Mouse (Mus musculus): ENCODE measurements around the gene Mipep. TPM values are rescaled to one million over a fixed set of nuclear protein-coding genes. Genes with fewer than 3 reads are reported as not detected.

Gene Mipep
- 10 to 100 TPM; 53.9 to 58.4 TPM for total RNA-seq (2021)

DNA sequence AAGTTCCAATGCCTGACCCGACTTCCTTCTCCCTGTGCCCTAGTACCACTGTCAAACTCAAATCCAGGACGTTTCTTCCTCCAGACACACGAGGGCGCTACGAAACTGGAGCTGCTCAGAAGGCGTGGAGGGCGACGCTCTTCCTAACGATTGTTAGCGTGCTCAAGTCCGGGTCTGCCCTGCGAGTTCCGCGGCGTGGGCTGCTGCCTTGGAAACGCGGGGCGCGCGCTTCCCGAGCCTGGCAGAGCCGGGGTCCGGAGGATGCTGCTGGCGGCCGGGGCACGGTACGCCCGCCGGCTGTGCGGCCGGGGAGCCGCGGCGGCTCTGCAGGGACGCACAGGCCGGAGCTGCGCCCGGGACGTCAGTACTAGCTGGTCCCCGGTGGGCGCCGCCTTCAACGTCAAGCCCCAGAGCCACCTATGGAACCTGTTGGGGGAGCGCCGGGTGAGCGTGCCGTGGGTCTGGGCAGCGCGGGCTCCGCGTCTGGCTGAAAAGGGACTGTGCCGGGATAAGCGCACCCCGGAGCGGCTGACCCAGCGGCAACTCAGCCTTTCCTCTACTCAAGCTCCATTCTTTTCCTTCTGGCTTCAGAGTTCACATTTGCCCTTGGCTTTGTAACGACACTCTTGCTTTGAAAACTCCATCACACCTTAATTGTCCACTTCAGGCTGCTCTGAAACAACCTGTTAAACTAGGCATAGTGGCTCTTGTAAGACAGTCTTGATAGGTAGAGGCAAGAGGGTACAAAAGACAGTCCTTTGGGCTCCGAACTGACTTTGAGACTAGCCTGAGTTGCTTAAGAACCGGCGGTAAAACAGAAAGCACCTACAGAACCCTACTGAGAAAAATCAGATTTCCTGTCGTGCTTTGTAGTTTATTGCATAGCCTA lies at the start of gene Mipep:
Gene Mipep, plus strand, starts transcription at position 147 of the 889 bp plus-strand sequence.
- intact Hi-C loops (cut with DNase I), result no loop called here
- DNase-seq (ENCODE audit: low spot score), result peak; percentile 42

DNA sequence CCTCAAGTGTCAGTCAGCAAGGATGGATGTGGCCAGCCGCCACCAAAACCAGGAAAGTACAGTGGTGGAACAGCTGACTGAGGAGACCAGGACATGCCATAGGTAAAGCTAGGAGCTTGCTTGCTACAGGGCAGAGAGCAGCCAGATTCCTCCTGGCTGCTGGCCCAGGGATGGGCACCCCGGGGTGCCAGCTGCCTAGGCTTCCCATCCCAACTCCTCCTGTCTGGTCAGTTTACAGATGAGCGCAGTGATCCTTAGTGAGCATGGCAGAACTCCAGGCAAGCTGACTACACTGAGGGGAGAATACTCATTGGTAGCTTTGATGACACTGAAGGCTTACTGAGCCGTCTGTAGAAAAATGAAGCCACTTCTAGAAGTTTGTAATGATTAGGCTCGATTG lies 49.2 kb upstream of the Mipep start:
- intact Hi-C loops (cut with DNase I), result no loop called here

DNA sequence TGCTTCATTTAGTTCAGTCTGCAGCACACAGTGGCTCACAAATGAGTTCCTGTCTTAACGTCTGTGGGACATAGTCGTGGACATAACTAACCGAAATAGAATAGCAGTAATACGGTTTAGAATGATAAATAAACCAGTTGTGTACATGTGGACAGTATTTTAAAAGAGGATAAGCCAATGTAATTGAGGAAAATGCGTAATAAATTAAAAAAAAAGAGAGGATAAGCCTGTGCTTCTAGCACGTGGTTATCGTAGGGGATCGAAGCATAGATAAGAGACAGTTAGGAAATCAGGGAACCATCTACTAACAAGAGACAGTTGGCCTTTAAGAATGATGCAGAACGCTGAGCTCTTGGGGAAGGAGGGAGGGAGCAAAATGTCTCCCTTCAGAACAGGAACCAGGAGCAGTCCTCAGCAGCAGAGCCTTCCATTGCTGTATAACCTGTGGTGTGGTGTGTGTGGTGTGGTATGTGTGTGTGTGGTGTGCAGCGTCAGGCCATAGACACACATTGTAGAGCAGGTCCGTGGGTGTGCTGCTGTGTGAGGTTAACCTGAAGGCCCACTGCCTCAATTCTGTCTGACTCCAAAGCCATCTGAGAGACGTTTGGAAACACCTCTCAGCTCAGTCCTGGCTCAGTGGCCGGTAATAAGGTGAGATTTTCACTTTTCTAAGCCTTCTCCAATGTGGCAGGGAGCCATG lies 48.4 kb upstream of the Mipep start:
- DNase-seq (ENCODE audit: low spot score), result no peak
- intact Hi-C loops (cut with DNase I), result no loop called here

More for the DNA sequence above, 49.2 kb upstream of the Mipep start:
- no peak for DNase-seq (ENCODE audit: low spot score)

DNA sequence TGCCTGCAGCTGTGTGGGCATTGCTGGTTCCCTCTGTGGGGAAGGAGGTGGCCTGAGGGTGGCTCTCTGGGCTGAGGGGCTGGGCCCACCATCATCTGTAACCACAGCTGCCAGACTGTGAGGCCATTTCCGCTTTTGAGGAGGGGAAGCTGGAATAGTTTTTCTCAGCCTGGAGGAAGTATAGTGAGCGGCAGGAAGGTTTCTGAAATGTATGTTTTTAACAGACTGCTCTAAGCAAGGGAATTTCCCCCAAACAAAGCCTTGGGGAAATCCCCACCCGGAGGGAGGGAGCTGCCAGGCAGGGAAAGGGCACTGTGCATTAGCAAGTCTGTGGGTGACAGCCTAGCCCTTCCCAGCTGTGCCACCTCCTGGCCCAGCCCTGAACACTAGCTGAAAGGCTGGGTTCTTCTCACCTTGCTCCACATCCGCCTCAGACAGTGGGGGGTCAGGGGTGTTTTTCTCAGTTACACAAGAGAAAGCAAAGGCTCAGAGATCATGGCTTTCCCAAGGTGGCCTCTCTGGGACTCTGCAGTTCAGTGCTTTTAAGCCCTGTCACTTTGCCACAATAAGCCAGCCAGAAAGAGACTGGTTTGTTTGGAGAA lies 47.7 kb upstream of the Mipep start:
- peak; percentile 52 for DNase-seq (ENCODE audit: low spot score)
- intact Hi-C loops (cut with DNase I), result no loop called here

DNA sequence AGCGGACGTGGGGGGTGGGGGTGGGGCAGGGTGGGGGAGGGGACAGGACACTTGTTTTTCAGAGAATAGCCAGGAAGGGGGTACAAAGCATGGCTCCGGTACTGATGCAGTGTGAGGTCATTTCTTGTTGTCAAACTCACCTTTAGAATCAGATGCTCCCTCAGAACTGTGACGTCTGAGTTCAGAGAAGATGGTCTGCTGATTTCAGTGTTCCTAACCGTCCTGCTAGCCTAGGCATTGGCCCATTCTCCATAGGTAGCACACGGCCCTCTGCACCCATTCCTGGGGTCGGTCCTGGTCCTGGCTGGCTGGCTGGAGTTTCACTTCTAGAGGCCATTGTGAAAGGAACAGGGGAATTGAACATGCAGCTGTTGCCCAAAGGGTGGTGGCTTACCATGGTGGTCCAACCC lies 47.2 kb upstream of the Mipep start:
- intact Hi-C loops (cut with DNase I), result no loop called here
- DNase-seq (ENCODE audit: low spot score), result no peak

DNA sequence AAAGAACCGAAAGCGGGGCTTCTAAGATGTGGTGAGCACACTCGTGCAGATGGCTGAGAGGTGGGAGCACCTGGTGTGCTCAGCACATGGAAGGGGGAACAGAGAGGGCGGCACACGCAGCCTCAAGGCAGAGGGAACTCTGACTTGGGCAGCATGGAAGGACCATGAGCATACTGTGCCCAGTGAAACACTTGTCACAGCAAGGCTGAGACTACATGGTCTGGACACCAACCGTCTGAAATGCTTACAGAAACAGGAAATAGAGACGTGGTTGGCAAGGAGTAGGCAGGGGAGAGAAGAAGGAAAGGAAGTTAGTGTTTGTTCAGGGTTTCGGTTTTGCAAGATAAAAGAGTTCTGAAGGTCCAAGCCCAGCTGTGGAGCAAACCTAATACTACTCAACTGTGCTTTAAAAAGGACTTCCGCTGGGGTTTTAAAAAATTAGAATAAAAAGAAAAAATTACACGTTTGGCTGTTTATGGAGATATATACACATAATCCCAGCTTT lies 45.9 kb upstream of the Mipep start:
- intact Hi-C loops (cut with DNase I), result no loop called here
- no peak for DNase-seq (ENCODE audit: low spot score)

DNA sequence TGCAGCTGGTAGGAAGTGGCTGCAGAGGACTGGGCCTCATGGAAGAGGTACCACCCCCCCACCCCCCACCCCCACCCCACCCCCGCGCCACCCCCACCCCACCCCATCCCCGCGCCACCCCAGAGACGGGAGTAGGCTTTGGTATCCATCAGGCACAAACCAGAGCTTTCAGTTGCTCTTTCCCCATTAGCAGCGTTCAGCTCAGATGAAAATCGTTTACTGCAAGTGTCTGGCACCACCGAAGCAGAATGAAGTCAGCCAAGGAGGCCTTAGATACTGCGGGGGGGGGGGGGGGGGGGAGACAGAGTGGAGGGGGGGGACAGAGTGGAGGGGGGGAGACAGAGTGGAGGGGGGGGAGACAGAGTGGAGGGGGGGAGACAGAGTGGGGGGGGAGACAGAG lies 45.2 kb upstream of the Mipep start:
- no peak for DNase-seq (ENCODE audit: low spot score)
- intact Hi-C loops (cut with DNase I), result no loop called here

DNA sequence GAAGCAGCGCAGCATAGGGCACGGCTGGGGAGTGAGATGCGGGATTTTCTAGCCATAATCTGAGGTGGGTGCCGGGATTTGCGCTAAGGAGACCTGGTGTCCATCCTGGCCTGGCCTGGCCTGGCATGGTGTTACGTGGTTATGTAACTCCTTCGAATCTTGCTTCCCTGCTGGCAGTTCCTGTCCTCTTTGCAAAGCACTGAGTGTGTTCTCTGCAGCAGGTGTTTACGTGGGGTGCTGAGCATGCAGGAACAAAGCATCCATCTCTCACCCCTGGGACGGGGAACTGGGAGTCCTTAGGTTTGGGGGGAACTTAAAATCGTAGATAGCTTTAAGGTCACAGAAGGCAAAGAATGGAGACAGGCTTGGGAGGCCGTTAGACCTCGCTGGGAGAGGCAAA lies 44.8 kb upstream of the Mipep start:
- intact Hi-C loops (cut with DNase I), result no loop called here
- no peak for DNase-seq (ENCODE audit: low spot score)

DNA sequence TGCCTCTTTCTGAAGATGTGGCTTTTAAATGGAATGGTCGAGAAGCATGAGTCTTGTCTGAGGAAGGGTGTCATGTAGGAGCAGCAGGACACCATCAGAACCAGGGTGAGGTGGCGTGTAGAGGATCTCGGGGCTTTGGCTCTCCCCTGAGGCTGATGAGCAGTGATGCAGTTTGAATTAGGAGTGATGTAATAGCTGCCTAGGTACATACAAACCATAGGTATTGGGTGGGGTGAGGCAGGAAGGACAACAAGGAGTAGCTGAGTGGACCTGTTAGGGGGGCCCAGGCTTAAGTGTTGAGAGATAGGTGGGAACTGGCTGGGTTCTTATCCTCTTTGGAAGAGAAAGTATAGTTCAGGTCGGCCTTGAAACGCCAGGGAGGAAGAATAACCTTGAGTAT lies 43.9 kb upstream of the Mipep start:
- intact Hi-C loops (cut with DNase I), result no loop called here
- DNase-seq (ENCODE audit: low spot score), result no peak

DNA sequence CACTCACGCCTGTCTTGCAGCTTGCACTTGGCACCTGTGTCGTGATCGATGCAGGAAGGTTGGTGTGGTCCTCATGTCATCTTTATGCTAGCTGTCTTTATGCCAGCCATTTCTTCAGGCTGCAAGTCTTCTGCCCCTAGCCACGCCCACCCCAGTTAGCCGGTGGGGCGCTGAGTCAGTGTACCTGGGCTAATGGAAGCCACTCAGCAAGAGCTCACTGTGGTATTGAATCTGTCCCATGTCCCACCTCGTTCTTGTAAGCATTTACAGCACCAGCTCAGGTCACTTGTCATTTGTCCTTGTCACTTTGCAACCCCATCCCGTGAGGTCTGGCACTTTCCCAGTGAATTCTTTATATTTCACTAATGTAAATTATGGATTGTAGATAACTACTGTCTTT lies 43.3 kb upstream of the Mipep start:
- intact Hi-C loops (cut with DNase I), result no loop called here
- DNase-seq (ENCODE audit: low spot score), result no peak

DNA sequence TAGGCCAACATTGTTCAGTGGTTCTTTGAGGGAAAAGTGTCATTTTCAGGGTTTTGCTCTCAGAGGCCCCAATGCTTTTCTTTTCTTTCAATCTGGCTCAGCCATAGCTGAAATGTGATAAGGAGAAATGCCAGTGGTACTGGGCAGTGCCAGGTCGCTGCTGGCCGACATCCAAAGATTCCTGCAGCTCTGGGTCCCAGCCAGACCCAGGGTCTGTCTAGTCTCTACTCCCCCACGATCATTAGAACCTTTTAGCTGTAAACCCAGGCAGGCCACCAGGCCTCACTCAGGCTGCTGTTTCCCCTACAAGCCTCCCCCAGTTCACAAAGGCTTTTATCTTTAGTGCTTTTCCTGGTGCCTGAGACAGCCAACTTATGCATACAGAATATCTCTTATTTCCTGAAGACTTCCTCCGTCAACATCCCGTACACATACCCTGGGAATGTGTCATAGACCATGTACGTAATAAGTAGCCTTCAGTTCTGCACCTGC lies 42.8 kb upstream of the Mipep start:
- intact Hi-C loops (cut with DNase I), result no loop called here
- peak; percentile 22 for DNase-seq (ENCODE audit: low spot score)

DNA sequence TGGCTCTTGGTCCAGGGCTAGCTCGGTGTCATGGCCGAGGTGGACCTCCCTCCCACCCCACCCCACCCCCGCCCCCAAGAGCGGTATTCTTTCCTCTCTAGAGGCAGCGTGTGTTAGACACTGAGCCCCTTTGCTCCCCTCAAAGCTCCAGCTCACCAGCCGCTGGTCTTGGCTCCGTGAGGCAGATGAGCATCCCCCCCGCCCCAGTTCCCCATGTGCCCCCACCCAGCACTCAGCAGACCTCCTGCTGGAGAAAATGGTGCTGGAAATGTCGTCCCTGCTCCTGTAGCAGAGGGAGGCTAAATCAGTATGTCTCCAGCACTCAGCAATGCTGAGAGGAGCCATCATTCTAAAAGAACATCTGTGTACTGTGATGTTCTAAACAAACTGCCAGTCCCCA lies 40.7 kb upstream of the Mipep start:
- DNase-seq (ENCODE audit: low spot score), result no peak
- intact Hi-C loops (cut with DNase I), result no loop called here

DNA sequence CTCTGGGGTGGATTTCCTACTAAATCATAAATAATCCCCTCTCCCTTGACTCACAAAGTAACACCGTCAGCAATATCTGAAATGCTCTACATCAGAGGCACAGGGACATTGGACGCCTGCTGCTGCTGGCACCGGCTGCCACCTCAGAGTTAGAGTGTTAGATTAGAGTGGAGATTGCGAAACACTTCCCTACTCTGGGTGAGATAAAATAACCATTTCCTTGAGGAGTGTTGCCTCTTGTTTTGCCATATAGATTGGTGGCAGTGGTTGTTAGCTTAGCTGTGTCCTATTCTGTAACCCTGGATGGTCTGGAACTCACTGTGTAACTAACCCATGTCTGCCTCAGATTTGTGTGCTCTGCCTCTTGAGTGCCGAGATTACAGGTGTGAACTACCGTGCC lies 39.2 kb upstream of the Mipep start:
- intact Hi-C loops (cut with DNase I), result no loop called here

DNA sequence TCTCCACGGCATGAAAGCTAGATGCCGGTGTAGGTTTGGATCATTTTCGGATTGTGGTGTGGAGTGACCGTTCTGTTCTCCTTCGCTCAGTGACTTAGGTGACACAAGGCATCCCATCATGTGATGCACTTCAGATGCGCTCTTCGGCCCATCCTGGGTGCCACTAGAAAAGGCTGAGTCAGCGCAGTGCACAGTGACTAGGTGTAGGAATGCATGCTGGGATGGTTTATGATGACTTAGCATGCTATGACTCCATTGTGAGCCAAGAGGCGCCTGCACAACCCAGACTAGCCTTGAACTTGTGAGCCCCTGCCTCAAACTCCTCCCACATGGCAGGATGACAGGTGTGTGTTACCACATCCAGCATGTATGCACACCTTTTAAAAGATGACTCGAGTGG lies 38.2 kb upstream of the Mipep start:
- intact Hi-C loops (cut with DNase I), result no loop called here
- no peak for DNase-seq (ENCODE audit: low spot score)

More for the DNA sequence above, 39.2 kb upstream of the Mipep start:
- DNase-seq (ENCODE audit: low spot score), result no peak

DNA sequence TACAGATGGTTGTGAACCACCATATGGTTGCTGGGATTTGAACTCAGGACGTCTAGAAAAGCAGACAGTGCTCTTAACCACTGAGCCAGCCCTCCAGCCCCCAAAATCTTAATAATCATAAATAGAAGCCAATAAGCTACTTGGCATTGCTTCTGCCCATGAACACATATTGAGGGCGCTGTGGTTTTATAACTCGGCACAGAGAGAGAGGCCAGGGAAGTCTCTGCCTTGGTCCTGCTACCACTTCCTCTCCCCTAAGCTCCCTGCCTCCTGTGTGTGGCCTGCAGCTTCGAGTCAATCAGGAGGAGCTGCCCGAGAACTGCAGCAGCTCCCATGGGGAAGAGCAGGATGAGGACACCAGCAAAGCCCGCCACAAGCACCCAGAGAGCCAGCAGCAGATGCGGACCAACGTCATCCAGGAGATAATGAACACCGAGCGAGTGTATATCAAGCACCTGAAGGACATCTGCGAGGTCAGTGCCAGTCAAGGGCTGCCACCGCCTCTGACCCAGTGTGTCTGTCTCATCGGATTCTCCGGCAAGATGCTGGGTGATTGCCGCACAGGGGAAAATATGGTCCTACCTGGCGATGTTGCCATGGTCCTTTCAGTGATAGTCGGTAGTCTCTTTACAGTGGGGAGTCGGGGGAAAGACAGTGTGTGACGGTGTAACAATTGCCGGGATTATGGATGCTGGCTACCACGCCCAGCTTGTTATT lies 37.1 kb upstream of the Mipep start:
- no peak for DNase-seq (ENCODE audit: low spot score)
- intact Hi-C loops (cut with DNase I), result no loop called here

DNA sequence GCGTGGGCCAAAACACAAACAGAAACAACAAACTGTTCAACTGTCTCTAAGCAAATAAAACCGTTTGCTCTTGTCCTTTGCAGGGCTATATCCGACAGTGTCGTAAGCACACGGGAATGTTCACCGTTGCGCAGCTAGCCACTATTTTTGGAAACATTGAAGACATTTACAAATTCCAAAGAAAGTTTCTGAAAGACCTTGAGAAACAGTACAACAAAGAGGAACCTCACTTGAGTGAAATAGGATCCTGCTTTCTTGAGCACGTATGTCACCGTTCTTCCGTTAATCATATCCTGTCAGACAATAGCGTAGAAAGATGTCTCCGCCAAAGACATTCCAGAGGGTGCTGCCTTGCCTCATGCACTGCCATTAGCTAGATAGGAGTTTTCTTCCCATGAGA lies 34.5 kb upstream of the Mipep start:
- DNase-seq (ENCODE audit: low spot score), result no peak
- intact Hi-C loops (cut with DNase I), result no loop called here

DNA sequence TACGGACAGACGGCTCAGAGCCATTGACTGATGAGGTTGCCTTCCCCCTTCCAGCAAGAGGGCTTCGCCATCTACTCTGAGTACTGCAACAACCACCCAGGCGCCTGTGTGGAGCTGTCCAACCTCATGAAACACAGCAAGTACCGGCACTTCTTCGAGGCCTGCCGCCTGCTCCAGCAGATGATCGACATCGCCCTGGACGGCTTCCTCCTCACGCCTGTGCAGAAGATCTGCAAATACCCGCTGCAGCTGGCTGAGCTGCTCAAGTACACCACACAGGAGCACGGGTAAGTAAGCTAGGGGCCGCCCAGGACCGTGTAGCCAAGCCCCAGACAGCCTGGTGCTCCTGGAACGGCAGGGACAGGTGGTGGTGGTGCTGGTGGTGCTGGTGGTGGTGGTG lies 32.8 kb upstream of the Mipep start:
- intact Hi-C loops (cut with DNase I), result no loop called here
- no peak for DNase-seq (ENCODE audit: low spot score)

DNA sequence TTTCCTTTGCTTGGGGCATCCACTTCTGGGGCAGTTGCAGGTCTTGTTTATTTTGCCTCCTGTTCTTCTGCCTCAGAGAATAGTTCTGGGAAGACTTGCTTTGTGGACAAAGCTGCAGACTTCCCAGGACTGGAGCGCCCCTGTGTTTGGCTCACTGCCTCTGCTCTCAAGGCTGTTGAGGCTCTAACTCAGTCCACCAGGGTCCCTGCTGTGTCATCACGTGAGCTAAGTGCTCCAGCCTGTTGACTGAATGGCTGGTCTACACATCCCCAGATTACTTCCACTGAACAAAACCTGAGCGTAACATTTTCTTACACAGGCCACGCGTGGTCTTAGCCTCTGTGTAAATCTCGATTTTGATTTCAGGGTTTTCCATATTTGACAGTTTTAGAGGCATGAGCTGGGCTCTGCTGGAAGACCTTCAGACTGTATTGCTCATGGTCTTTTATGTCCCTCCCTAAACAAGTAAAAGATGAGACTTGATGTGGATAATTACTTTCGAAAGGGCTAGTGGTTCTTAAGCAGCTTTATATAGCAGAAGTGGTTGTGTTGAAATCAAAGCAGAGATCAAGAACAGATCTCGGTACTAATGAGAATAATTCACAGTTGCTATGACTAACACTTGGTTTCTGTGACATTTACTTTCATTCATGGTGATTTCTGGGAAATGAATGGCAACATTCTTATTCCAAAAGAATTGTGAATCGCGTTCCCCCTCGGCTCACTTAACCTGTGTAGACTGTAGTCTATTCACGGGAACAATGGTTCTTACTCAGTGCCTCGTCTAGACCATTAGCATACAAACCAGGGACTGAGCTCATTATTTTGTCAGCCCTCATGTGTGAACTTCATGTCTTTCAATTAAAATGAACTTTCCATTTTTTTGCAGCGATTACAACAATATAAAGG lies 31.2 kb upstream of the Mipep start:
- DNase-seq (ENCODE audit: low spot score), result no peak
- intact Hi-C loops (cut with DNase I), result no loop called here

DNA sequence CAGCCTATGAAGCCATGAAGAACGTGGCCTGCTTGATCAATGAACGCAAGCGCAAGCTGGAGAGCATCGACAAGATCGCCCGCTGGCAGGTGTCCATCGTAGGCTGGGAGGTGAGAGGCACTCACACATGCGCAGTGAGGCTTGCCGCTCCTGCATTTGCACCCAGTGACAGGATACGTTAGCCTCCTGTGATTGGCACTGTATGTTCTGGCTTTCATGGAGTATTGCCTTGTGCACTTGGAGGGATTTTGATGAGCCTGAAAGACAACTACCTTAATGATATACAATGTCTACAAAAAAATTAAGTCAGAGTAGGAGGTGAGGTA lies 30.6 kb upstream of the Mipep start:
- DNase-seq (ENCODE audit: low spot score), result no peak
- intact Hi-C loops (cut with DNase I), result no loop called here

Data from heart, postnatal 25 days (tissue).